In the genomic region with DNA sequence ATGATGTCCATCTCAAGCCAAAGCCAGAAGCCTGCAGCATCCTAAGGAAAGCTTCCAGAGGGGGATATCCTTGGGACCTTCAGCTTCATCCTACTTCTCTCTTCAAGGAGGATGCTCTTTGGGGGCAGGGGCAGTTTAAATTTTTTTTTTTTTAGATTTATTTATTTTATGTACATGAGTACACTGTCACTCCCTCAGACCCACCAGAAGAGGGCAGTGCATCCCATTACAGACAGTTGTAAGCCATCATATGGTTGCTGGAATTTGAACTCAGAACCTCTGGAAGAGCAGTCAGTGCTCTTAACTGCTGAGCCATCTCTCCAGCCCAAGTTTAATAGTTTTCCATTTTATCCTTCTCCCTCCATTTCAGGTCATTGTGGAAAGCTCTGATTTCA, we compare ENCODE assay signal across 17 mouse cellular contexts. TPM values are rescaled to one million over a fixed set of nuclear protein-coding genes. Genes with fewer than 3 reads are reported as not detected.
DNase-seq lines count a peak whose midpoint lies in the region; ATAC-seq and TF ChIP-seq lines count a peak whose summit lies in the region.
"Had no signal": no experiment of that assay in that cellular context is flagged by ENCODE, and none has a peak within 500 bp of the region (broad histone marks: within the 10 kb centered on the region; RNA-seq: fewer than 3 reads in every experiment).

No protein-coding gene starts in this region.

- peak; percentile 2 for TF ChIP-seq RAD21 in MEL (IDR thresholded peaks at IDR 0.05; ENCODE audit: low read depth, low read length)

- H3K9ac ChIP-seq in liver, postnatal 0 days (replicated peaks) = no peak overlapping the region
- H3K9ac ChIP-seq in liver, embryonic 11.5 days (ENCODE audit: low read depth, low read length) = no peak overlapping the region
- H3K9ac ChIP-seq in MEL (ENCODE audit: control insufficient read depth, low read depth, low read length, poor library complexity, severe bottlenecking) = no peak overlapping the region
- H3K9ac ChIP-seq: forebrain, embryonic 13.5 days; hindbrain, embryonic 15.5 days; limb, embryonic 12.5 days; midbrain, embryonic 15.5 days had no signal

- no peak for ATAC-seq in CD4-positive, CD25-positive, alpha-beta regulatory T cell, adult 4 months
- no peak for ATAC-seq in liver, postnatal 0 days
- ATAC-seq in liver, embryonic 11.5 days (replicated peaks; ENCODE audit: low FRiP score) = no peak
- ATAC-seq: forebrain, embryonic 13.5 days; midbrain, embryonic 15.5 days had no signal

- no peaks in the 10 kb centered on the region for H3K9me3 ChIP-seq in liver, postnatal 0 days (ENCODE audit: low read length)
- H3K9me3 ChIP-seq in liver, embryonic 11.5 days (ENCODE audit: control insufficient read depth, low read length) = no peaks in the 10 kb centered on the region
- no peaks in the 10 kb centered on the region for H3K9me3 ChIP-seq in MEL (replicated peaks; ENCODE audit: insufficient read depth, low read length)
- no peaks in the 10 kb centered on the region for H3K9me3 ChIP-seq in forebrain, embryonic 10.5 days
- H3K9me3 ChIP-seq: forebrain, embryonic 13.5 days; hindbrain, embryonic 15.5 days; midbrain, embryonic 15.5 days had no signal

- DNase-seq in CD4-positive, CD25-positive, alpha-beta regulatory T cell, adult 2 months (ENCODE audit: low read depth, low spot score) = peak; percentile 62
- DNase-seq in liver, postnatal 0 days = no peak
- no peak for DNase-seq in liver, embryonic 11.5 days (ENCODE audit: low spot score)
- peak; percentile 50 for DNase-seq in MEL (ENCODE audit: low read depth, low spot score)
- peak; percentile 42 for DNase-seq in splenic B cell, adult 2 months (ENCODE audit: low read depth, low spot score)
- DNase-seq in thymus, postnatal 14 days = no peak
- DNase-seq in forebrain, embryonic 10.5 days (ENCODE audit: extremely low spot score, low spot score) = no peak
- DNase-seq: adrenal gland, postnatal 10 days; embryo, embryonic 11 days; lung, adult 18-20 months; right cerebral cortex, postnatal 25 days had no signal

- no peaks in the 10 kb centered on the region for H3K36me3 ChIP-seq in liver, postnatal 0 days (replicated peaks; ENCODE audit: insufficient read depth, low read length)
- no peaks in the 10 kb centered on the region for H3K36me3 ChIP-seq in liver, embryonic 11.5 days (ENCODE audit: control insufficient read depth, insufficient read depth, low read length)
- peaks cover 0 to 2% of the 10 kb centered on the region in 2 experiments; a peak in 1 of 4 replicates for H3K36me3 ChIP-seq in MEL (ENCODE audit: control insufficient read depth in 1 of 2, insufficient read depth in 2 of 2, low read length in 2 of 2)
- no peaks in the 10 kb centered on the region for H3K36me3 ChIP-seq in splenic B cell, adult 2 months (ENCODE audit: control insufficient read depth, insufficient read depth, low read length, poor library complexity, severe bottlenecking)
- H3K36me3 ChIP-seq in forebrain, embryonic 10.5 days (replicated peaks) = no peaks in the 10 kb centered on the region
- H3K36me3 ChIP-seq: hindbrain, embryonic 15.5 days; limb, embryonic 12.5 days; midbrain, embryonic 15.5 days had no signal

- H3K27me3 ChIP-seq in liver, postnatal 0 days (ENCODE audit: insufficient read depth, low read length) = no peaks in the 10 kb centered on the region
- H3K27me3 ChIP-seq in liver, embryonic 11.5 days (replicated peaks; ENCODE audit: control insufficient read depth, insufficient read depth, low read length) = no peaks in the 10 kb centered on the region
- H3K27me3 ChIP-seq in MEL (ENCODE audit: control insufficient read depth in 1 of 2, insufficient read depth in 2 of 2, low read length in 2 of 2) = no peaks in the 10 kb centered on the region
- no peaks in the 10 kb centered on the region for H3K27me3 ChIP-seq in splenic B cell, adult 2 months (ENCODE audit: control insufficient read depth, insufficient read depth, low read length, poor library complexity, severe bottlenecking)
- no peaks in the 10 kb centered on the region for H3K27me3 ChIP-seq in forebrain, embryonic 10.5 days (ENCODE audit: poor library complexity, severe bottlenecking)
- H3K27me3 ChIP-seq: hindbrain, embryonic 15.5 days; limb, embryonic 12.5 days; midbrain, embryonic 15.5 days had no signal

- H3K79me2 ChIP-seq in MEL (ENCODE audit: control insufficient read depth, insufficient read depth, low read length, poor library complexity) = no peaks in the 10 kb centered on the region

- H3K4me3 ChIP-seq in liver, postnatal 0 days (ENCODE audit: low read depth, low read length) = no peak overlapping the region
- H3K4me3 ChIP-seq in liver, embryonic 11.5 days (ENCODE audit: low read depth, low read length) = no peak overlapping the region
- no peak overlapping the region for H3K4me3 ChIP-seq in MEL (ENCODE audit: control insufficient read depth in 1 of 2, insufficient read depth in 1 of 2, low read depth in 2 of 2, low read length in 2 of 2)
- no peak overlapping the region for H3K4me3 ChIP-seq in forebrain, embryonic 10.5 days
- H3K4me3 ChIP-seq: forebrain, embryonic 13.5 days; hindbrain, embryonic 15.5 days; limb, embryonic 12.5 days; midbrain, embryonic 15.5 days had no signal

- no peaks in the 10 kb centered on the region for H3K4me1 ChIP-seq in liver, postnatal 0 days (ENCODE audit: insufficient read depth)
- H3K4me1 ChIP-seq in liver, embryonic 11.5 days (replicated peaks; ENCODE audit: control insufficient read depth, insufficient read depth, low read length) = no peaks in the 10 kb centered on the region
- H3K4me1 ChIP-seq in MEL (ENCODE audit: control insufficient read depth in 1 of 2, insufficient read depth in 2 of 2, low read length in 2 of 2) = peaks cover 4 to 12% of the 10 kb centered on the region in 2 experiments
- H3K4me1 ChIP-seq in forebrain, embryonic 10.5 days = no peaks in the 10 kb centered on the region
- H3K4me1 ChIP-seq: forebrain, embryonic 13.5 days; hindbrain, embryonic 15.5 days; limb, embryonic 12.5 days; midbrain, embryonic 15.5 days had no signal

- no peak overlapping the region for H3K4me2 ChIP-seq in liver, postnatal 0 days (ENCODE audit: low read depth, low read length)
- H3K4me2 ChIP-seq in liver, embryonic 11.5 days = no peak overlapping the region
- H3K4me2 ChIP-seq: forebrain, embryonic 13.5 days; hindbrain, embryonic 15.5 days; limb, embryonic 12.5 days; midbrain, embryonic 15.5 days had no signal

- TF ChIP-seq CTCF in liver, postnatal 0 days (IDR thresholded peaks at IDR 0.05; ENCODE audit: low read depth) = peak; percentile 38
- TF ChIP-seq CTCF in MEL (IDR thresholded peaks at IDR 0.05 in 2 of 3, conservative IDR thresholded peaks at IDR 0.05 in 1 of 3; ENCODE audit: control insufficient read depth in 1 of 3, insufficient read depth in 1 of 3, low read depth in 2 of 3, low read length in 3 of 3, poor library complexity in 1 of 3, severe bottlenecking in 1 of 3) = peak; percentile 27 to 42 (median 40); a peak in 5 of 6 replicates

- no peak overlapping the region for H3K27ac ChIP-seq in liver, postnatal 0 days (ENCODE audit: low read depth)
- no peak overlapping the region for H3K27ac ChIP-seq in liver, embryonic 11.5 days (ENCODE audit: low read depth, low read length)
- H3K27ac ChIP-seq in MEL (ENCODE audit: control insufficient read depth, low read depth, low read length) = no peak overlapping the region
- no peak overlapping the region for H3K27ac ChIP-seq in forebrain, embryonic 10.5 days
- H3K27ac ChIP-seq: forebrain, embryonic 13.5 days; hindbrain, embryonic 15.5 days; limb, embryonic 12.5 days; midbrain, embryonic 15.5 days had no signal

- TF ChIP-seq EP300 in liver, postnatal 0 days (IDR thresholded peaks at IDR 0.05; ENCODE audit: low read depth) = no peak
- TF ChIP-seq EP300 in MEL (IDR thresholded peaks at IDR 0.05; ENCODE audit: low read depth in 1 of 2, low read length in 2 of 2) = no peak

- TF ChIP-seq POLR2A in MEL (IDR thresholded peaks at IDR 0.05; ENCODE audit: control insufficient read depth in 1 of 2, insufficient read depth in 1 of 2, low read depth in 1 of 2, low read length in 2 of 2, poor library complexity in 1 of 2) = no peak

RNA-seq across cellular contexts. Expression of a gene that starts 8.1 kb away (rescaled TPM):
- 1 to 10 TPM; 7.9 to 8.2 TPM for polyA plus RNA-seq in CD4-positive, CD25-positive, alpha-beta regulatory T cell, adult 4 months (2017; shearing (Covaris generic))
- polyA plus RNA-seq in liver, postnatal 0 days (2015; fragmentation: Nextera tagmentation; extraction: Ambion mirVana) = 51.7 and 57.0 TPM in 2 replicates
- polyA plus RNA-seq in liver, embryonic 11.5 days (2014; fragmentation: Nextera tagmentation; extraction: Ambion mirVana) = 224 and 246 TPM in 2 replicates
- total RNA-seq in MEL (2012; rRNA removed) = 423 and 464 TPM in 2 replicates
- polyA plus RNA-seq in MEL (2012; ENCODE audit: insufficient read depth in 1 of 2, insufficient read length in 2 of 2, low read depth in 1 of 2, low replicate concordance in 2 of 2, missing spikeins in 1 of 2) = 100 to 1,000 TPM; 486 to 633 TPM
- 283 and 286 TPM in 2 replicates for polyA plus RNA-seq in forebrain, embryonic 10.5 days (2016; fragmentation: Nextera tagmentation; extraction: Ambion mirVana)

RNA-seq across cellular contexts. Expression of a gene that starts 19.8 kb away (rescaled TPM):
- polyA plus RNA-seq in CD4-positive, CD25-positive, alpha-beta regulatory T cell, adult 4 months (2017; shearing (Covaris generic)) = 1 to 10 TPM; 1.6 to 2.3 TPM
- polyA plus RNA-seq in liver, postnatal 0 days (2015; fragmentation: Nextera tagmentation; extraction: Ambion mirVana) = 4.2 and 4.4 TPM in 2 replicates
- polyA plus RNA-seq in liver, embryonic 11.5 days (2014; fragmentation: Nextera tagmentation; extraction: Ambion mirVana) = 2.6 and 3.1 TPM in 2 replicates
- 2.8 and 3.3 TPM in 2 replicates for total RNA-seq in MEL (2012; rRNA removed)
- 10 to 100 TPM in 1 of 2 experiments, not detected in 1; 13.1 TPM for polyA plus RNA-seq in MEL (2012; ENCODE audit: insufficient read depth in 1 of 2, insufficient read length in 2 of 2, low read depth in 1 of 2, low replicate concordance in 2 of 2, missing spikeins in 1 of 2)
- 3.7 TPM in 2 replicates for polyA plus RNA-seq in forebrain, embryonic 10.5 days (2016; fragmentation: Nextera tagmentation; extraction: Ambion mirVana)

RNA-seq across cellular contexts. Expression of a gene that starts 32.1 kb away (rescaled TPM):
- polyA plus RNA-seq in CD4-positive, CD25-positive, alpha-beta regulatory T cell, adult 4 months (2017; shearing (Covaris generic)) = 10 to 100 TPM; 54.0 to 64.5 TPM
- 73.2 and 81.4 TPM in 2 replicates for polyA plus RNA-seq in liver, postnatal 0 days (2015; fragmentation: Nextera tagmentation; extraction: Ambion mirVana)
- polyA plus RNA-seq in liver, embryonic 11.5 days (2014; fragmentation: Nextera tagmentation; extraction: Ambion mirVana) = 127 and 132 TPM in 2 replicates
- 114 and 129 TPM in 2 replicates for total RNA-seq in MEL (2012; rRNA removed)
- polyA plus RNA-seq in MEL (2012; ENCODE audit: insufficient read depth in 1 of 2, insufficient read length in 2 of 2, low read depth in 1 of 2, low replicate concordance in 2 of 2, missing spikeins in 1 of 2) = 100 to 1,000 TPM in 1 of 2 experiments, not detected in 1; 102 TPM
- 135 and 142 TPM in 2 replicates for polyA plus RNA-seq in forebrain, embryonic 10.5 days (2016; fragmentation: Nextera tagmentation; extraction: Ambion mirVana)

RNA-seq across cellular contexts. Expression of a gene that starts 32.3 kb away (rescaled TPM):
- 1 to 10 TPM; 2.0 to 3.1 TPM for polyA plus RNA-seq in CD4-positive, CD25-positive, alpha-beta regulatory T cell, adult 4 months (2017; shearing (Covaris generic))
- polyA plus RNA-seq in liver, postnatal 0 days (2015; fragmentation: Nextera tagmentation; extraction: Ambion mirVana) = 4.5 and 4.9 TPM in 2 replicates
- polyA plus RNA-seq in liver, embryonic 11.5 days (2014; fragmentation: Nextera tagmentation; extraction: Ambion mirVana) = 35.5 and 40.5 TPM in 2 replicates
- 43.8 and 54.9 TPM in 2 replicates for total RNA-seq in MEL (2012; rRNA removed)
- 10 to 100 TPM in 1 of 2 experiments, not detected in 1; 41.8 TPM for polyA plus RNA-seq in MEL (2012; ENCODE audit: insufficient read depth in 1 of 2, insufficient read length in 2 of 2, low read depth in 1 of 2, low replicate concordance in 2 of 2, missing spikeins in 1 of 2)
- polyA plus RNA-seq in forebrain, embryonic 10.5 days (2016; fragmentation: Nextera tagmentation; extraction: Ambion mirVana) = 69.6 and 79.1 TPM in 2 replicates
- total RNA-seq: left cerebral cortex, adult 18-20 months had no signal

RNA-seq across cellular contexts. Expression of a gene that starts 55.9 kb away (rescaled TPM):
- 1 to 10 TPM; 5.4 to 7.0 TPM for polyA plus RNA-seq in CD4-positive, CD25-positive, alpha-beta regulatory T cell, adult 4 months (2017; shearing (Covaris generic))
- polyA plus RNA-seq in liver, postnatal 0 days (2015; fragmentation: Nextera tagmentation; extraction: Ambion mirVana) = 2.7 and 2.9 TPM in 2 replicates
- polyA plus RNA-seq in liver, embryonic 11.5 days (2014; fragmentation: Nextera tagmentation; extraction: Ambion mirVana) = 8.8 and 10.5 TPM in 2 replicates
- 8.4 and 10.1 TPM in 2 replicates for total RNA-seq in MEL (2012; rRNA removed)
- 10 to 100 TPM in 1 of 2 experiments, not detected in 1; 12.4 TPM for polyA plus RNA-seq in MEL (2012; ENCODE audit: insufficient read depth in 1 of 2, insufficient read length in 2 of 2, low read depth in 1 of 2, low replicate concordance in 2 of 2, missing spikeins in 1 of 2)
- polyA plus RNA-seq in forebrain, embryonic 10.5 days (2016; fragmentation: Nextera tagmentation; extraction: Ambion mirVana) = 14.4 and 15.2 TPM in 2 replicates

Comparison
In these comparisons a context has a peak if more than half of its experiments do, and no peak if none do; other contexts are left out.
1. DNase-seq: peak in CD4-positive, CD25-positive, alpha-beta regulatory T cell, adult 2 months (single experiment), MEL (single experiment) and splenic B cell, adult 2 months (single experiment); none in liver, postnatal 0 days (single experiment), liver, embryonic 11.5 days (single experiment), thymus, postnatal 14 days (single experiment) and forebrain, embryonic 10.5 days (single experiment).